Mouse (Mus musculus): ENCODE measurements around the gene Slc5a2.

- TF ChIP-seq POLR2A (IDR thresholded peaks at IDR 0.05; ENCODE audit: low read depth, low read length) (no peak), CTCF (IDR thresholded peaks at IDR 0.05; ENCODE audit: borderline replicate concordance, insufficient read depth, low read length) (peak; percentile 66; the same call in 1 of the 2 replicates)
Measured at GRCm38 (mm10) chr7:128304907-128305306, 39.5 kb downstream of the Slc5a2 start.
